Mouse (Mus musculus): ENCODE measurements around the gene Sept11. TPM values are rescaled to one million over a fixed set of nuclear protein-coding genes. Genes with fewer than 3 reads are reported as not detected.
A peak's percentile ranks its signal among the peaks of the same experiment; 100 is the strongest.

Sept11 gene
- total and polyA plus RNA-seq, 2 experiments from 2014 or later = 104 TPM

GRCm38 (mm10) chr5:93167919-93168516, 74.8 kb downstream of the Sept11 start:
- no peak overlapping the region for H3K27ac ChIP-seq (ENCODE audit: low read depth, low read length)
- H3K27me3 ChIP-seq (ENCODE audit: insufficient read depth, low read length) = no peaks in the 10 kb centered on the region
- H3K4me1 ChIP-seq (ENCODE audit: insufficient read depth) = no peaks in the 10 kb centered on the region
- H3K4me3 ChIP-seq (ENCODE audit: low read depth, low read length) = no peak overlapping the region
- 84% methylated on average over 11 of the region's 11 CpGs for WGBS
- no peaks in the 10 kb centered on the region for H3K9me3 ChIP-seq (ENCODE audit: low read length)
- H3K36me3 ChIP-seq (ENCODE audit: insufficient read depth) = peaks cover 64% of the 10 kb centered on the region
- no peak for TF ChIP-seq CTCF (IDR thresholded peaks at IDR 0.05; ENCODE audit: low read depth)
- no peak for DNase-seq
- no peak overlapping the region for H3K9ac ChIP-seq
- ATAC-seq = no peak
- H3K4me2 ChIP-seq (ENCODE audit: low read depth) = no peak overlapping the region

- WGBS = 75% methylated on average over 6 of the region's 6 CpGs
- Histone ChIP-seq H3K4me3 (ENCODE audit: low read depth, low read length) (no peak overlapping the region), H3K4me1 (ENCODE audit: insufficient read depth) (no peaks in the 10 kb centered on the region), H3K9ac (no peak overlapping the region), H3K27me3 (ENCODE audit: insufficient read depth, low read length) (no peaks in the 10 kb centered on the region), H3K36me3 (ENCODE audit: insufficient read depth) (peaks cover 64% of the 10 kb centered on the region), H3K27ac (ENCODE audit: low read depth, low read length) (no peak overlapping the region), H3K9me3 (ENCODE audit: low read length) (no peaks in the 10 kb centered on the region), H3K4me2 (ENCODE audit: low read depth) (no peak overlapping the region)
- ATAC-seq (no peak), DNase-seq (no peak)
- no peak for TF ChIP-seq CTCF (IDR thresholded peaks at IDR 0.05; ENCODE audit: low read depth)
Observed at GRCm38 (mm10) chr5:93168654-93169053, 75.4 kb downstream of the Sept11 start.

- ATAC-seq (no peak), DNase-seq (no peak)
- H3K4me1 ChIP-seq (ENCODE audit: insufficient read depth) = no peaks in the 10 kb centered on the region
- no peak overlapping the region for H3K27ac ChIP-seq (ENCODE audit: low read depth, low read length)
- H3K4me3 ChIP-seq (ENCODE audit: low read depth, low read length) = no peak overlapping the region
- H3K27me3 ChIP-seq (ENCODE audit: insufficient read depth, low read length) = no peaks in the 10 kb centered on the region
- H3K9ac ChIP-seq = no peak overlapping the region
- WGBS = 96% methylated on average over 15 of the region's 15 CpGs
- H3K9me3 ChIP-seq (ENCODE audit: low read length) = no peaks in the 10 kb centered on the region
- no peak overlapping the region for H3K4me2 ChIP-seq (ENCODE audit: low read depth)
- H3K36me3 ChIP-seq (ENCODE audit: insufficient read depth) = peaks cover 69% of the 10 kb centered on the region
- TF ChIP-seq CTCF (IDR thresholded peaks at IDR 0.05; ENCODE audit: low read depth) = no peak
Observed at GRCm38 (mm10) chr5:93171420-93171819, 78.2 kb downstream of the Sept11 start.

GRCm38 (mm10) chr5:93172536-93172935, 79.3 kb downstream of the Sept11 start:
- Histone ChIP-seq H3K27me3 (ENCODE audit: insufficient read depth, low read length) (no peaks in the 10 kb centered on the region), H3K4me3 (ENCODE audit: low read depth, low read length) (no peak overlapping the region), H3K4me2 (ENCODE audit: low read depth) (no peak overlapping the region), H3K4me1 (ENCODE audit: insufficient read depth) (no peaks in the 10 kb centered on the region), H3K36me3 (ENCODE audit: insufficient read depth) (peaks cover 64% of the 10 kb centered on the region), H3K9me3 (ENCODE audit: low read length) (no peaks in the 10 kb centered on the region), H3K27ac (ENCODE audit: low read depth, low read length) (no peak overlapping the region), H3K9ac (no peak overlapping the region)
- ATAC-seq (no peak), DNase-seq (no peak)
- 73% methylated on average over 6 of the region's 6 CpGs for WGBS
- TF ChIP-seq CTCF (IDR thresholded peaks at IDR 0.05; ENCODE audit: low read depth) = no peak

- H3K36me3 ChIP-seq (ENCODE audit: insufficient read depth) = peaks cover 58% of the 10 kb centered on the region
Observed at GRCm38 (mm10) chr5:93174675-93175074, 81.4 kb downstream of the Sept11 start.

GRCm38 (mm10) chr5:93178616-93179015, 85.4 kb downstream of the Sept11 start:
- ATAC-seq = no peak
- no peaks in the 10 kb centered on the region for H3K4me1 ChIP-seq (ENCODE audit: insufficient read depth)
- no peaks in the 10 kb centered on the region for H3K27me3 ChIP-seq (ENCODE audit: insufficient read depth, low read length)
- H3K4me2 ChIP-seq (ENCODE audit: low read depth) = no peak overlapping the region
- H3K4me3 ChIP-seq (ENCODE audit: low read depth, low read length) = no peak overlapping the region
- no peak overlapping the region for H3K27ac ChIP-seq (ENCODE audit: low read depth, low read length)
- no peak for DNase-seq
- H3K9ac ChIP-seq = no peak overlapping the region
- no peak for TF ChIP-seq CTCF (IDR thresholded peaks at IDR 0.05; ENCODE audit: low read depth)
- WGBS = 75% methylated on average over 6 of the region's 6 CpGs
- no peaks in the 10 kb centered on the region for H3K9me3 ChIP-seq (ENCODE audit: low read length)
- peaks cover 44% of the 10 kb centered on the region for H3K36me3 ChIP-seq (ENCODE audit: insufficient read depth)

More at GRCm38 (mm10) chr5:93174675-93175074, 81.4 kb downstream of the Sept11 start:
- no peaks in the 10 kb centered on the region for H3K9me3 ChIP-seq (ENCODE audit: low read length)
- H3K27me3 ChIP-seq (ENCODE audit: insufficient read depth, low read length) = no peaks in the 10 kb centered on the region
- no peak overlapping the region for H3K9ac ChIP-seq
- H3K4me2 ChIP-seq (ENCODE audit: low read depth) = no peak overlapping the region
- DNase-seq (no peak), ATAC-seq (no peak)
- 84% methylated on average over 6 of the region's 6 CpGs for WGBS
- H3K4me1 ChIP-seq (ENCODE audit: insufficient read depth) = no peaks in the 10 kb centered on the region
- TF ChIP-seq CTCF (IDR thresholded peaks at IDR 0.05; ENCODE audit: low read depth) = no peak
- no peak overlapping the region for H3K27ac ChIP-seq (ENCODE audit: low read depth, low read length)
- no peak overlapping the region for H3K4me3 ChIP-seq (ENCODE audit: low read depth, low read length)

GRCm38 (mm10) chr5:93180252-93180651, 87.0 kb downstream of the Sept11 start:
- Histone ChIP-seq H3K9me3 (ENCODE audit: low read length) (no peaks in the 10 kb centered on the region), H3K36me3 (ENCODE audit: insufficient read depth) (peaks cover 42% of the 10 kb centered on the region), H3K9ac (no peak overlapping the region), H3K4me2 (ENCODE audit: low read depth) (no peak overlapping the region), H3K4me1 (ENCODE audit: insufficient read depth) (no peaks in the 10 kb centered on the region), H3K4me3 (ENCODE audit: low read depth, low read length) (no peak overlapping the region), H3K27me3 (ENCODE audit: insufficient read depth, low read length) (no peaks in the 10 kb centered on the region), H3K27ac (ENCODE audit: low read depth, low read length) (no peak overlapping the region)
- peak; percentile 65 for TF ChIP-seq CTCF (IDR thresholded peaks at IDR 0.05; ENCODE audit: low read depth)
- ATAC-seq (peak; percentile 65), DNase-seq (peak; percentile 44)
- 65% methylated on average over 2 of the region's 2 CpGs for WGBS

Measured in forebrain, postnatal 0 days (tissue).